Mouse (Mus musculus) embryo, embryonic 10.5 days (tissue): ENCODE results near the gene Gckr.

ENCODE experiments used
- DNase-seq: peaks from one replicate; pipeline ENCODE4 v3.0.0-alpha.2; 2015; ENCODE audit warnings: low spot score

Gene Gckr

DNA sequence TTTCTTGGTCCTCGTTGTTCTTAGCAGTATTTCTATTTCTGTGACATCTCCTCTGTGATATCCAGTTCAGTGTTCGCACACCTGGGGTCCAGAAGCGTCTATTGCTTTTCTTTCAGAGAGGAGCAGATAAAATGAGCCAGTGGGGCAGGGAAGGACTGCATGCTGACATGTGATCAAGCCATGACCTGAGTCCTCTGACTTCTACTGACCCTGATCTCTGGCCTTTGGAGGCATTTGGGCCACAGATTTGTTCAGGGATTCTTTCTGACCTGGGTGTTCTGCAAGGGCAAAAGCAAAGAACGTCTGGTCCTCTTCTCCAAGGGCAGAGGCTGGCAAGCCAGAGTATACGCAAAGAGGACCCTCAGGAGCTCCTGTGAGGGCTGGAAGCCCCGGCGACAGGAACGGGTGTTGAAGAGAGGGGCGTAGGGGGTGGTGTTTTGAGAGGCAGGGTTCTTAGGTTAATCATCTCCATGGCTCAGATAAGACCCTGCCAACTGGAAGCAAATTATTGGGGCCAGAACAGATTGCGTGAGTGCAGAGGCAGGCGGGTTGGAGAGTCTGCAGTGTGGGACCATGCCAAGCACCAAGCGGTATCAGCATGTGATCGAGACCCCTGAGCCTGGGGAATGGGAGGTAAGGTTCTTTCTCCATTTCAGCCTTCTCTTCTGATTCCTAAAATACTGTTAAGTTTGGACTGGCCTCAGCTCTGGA, at the start of gene Gckr:
Gene Gckr (plus strand): TSS at position 397 of the 711 bp plus-strand sequence.
- no peak for DNase-seq

GRCm38 (mm10) chr5:31250716-31251115, 46.5 kb upstream of the Gckr start:
- DNase-seq, result peak; percentile 16

DNA sequence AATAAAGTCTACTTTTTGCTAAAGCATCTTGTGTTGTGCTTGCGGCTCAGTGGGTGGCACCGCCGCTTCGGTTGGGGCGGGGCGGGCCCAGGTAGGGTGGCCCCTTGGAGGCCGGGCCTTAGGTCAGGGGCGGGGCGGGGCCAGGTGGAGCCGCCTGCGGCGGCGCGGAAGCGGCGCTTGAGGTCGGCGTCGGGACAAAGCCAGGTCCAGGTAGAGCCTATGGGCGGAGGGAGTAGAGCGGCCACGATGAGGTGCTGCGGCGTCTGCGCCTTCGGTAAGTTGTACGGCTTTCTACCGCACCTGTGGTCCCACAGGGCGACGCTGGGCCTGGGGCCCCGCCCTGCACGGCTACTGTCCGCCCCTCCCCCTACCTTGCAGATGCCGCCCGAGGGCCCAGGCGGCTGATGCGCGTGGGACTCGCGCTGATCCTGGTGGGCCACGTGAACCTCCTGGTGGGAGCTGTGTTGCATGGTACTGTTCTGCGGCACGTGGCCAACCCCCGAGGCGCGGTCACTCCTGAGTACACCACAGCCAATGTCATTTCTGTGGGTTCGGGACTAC, 45.6 kb upstream of the Gckr start, which contains the start of gene Krtcap3:
Gene Krtcap3 (plus strand): TSS at position 151 of the 561 bp plus-strand sequence.
- DNase-seq, result peak; percentile 45

GRCm38 (mm10) chr5:31252151-31252550, 45.1 kb upstream of the Gckr start:
- no peak for DNase-seq

- DNase-seq, result peak; percentile 22
Measured at GRCm38 (mm10) chr5:31252795-31253545, 44.3 kb upstream of the Gckr start.

DNA sequence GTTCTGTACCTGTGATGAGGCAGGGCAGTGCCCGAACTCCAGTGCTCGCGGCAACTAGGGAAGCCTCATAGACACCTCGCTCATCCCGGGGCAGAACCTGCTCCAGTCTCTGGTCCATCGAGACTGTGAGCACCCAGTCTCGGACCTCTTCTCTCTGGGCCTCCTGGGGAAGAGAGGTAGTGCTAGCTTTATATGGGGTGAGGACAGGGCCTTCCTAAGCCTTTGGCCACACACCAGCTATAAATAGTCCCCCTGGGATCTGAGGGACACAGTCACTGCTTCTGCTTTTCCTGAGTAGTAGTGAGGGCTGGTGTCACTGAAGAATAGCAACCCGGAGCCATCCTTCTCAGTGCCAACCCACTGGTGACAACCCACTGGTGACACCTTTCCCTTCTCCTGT, 43.4 kb upstream of the Gckr start:
- DNase-seq, result no peak

GRCm38 (mm10) chr5:31254452-31254851, 42.8 kb upstream of the Gckr start:
- DNase-seq, result no peak

DNA sequence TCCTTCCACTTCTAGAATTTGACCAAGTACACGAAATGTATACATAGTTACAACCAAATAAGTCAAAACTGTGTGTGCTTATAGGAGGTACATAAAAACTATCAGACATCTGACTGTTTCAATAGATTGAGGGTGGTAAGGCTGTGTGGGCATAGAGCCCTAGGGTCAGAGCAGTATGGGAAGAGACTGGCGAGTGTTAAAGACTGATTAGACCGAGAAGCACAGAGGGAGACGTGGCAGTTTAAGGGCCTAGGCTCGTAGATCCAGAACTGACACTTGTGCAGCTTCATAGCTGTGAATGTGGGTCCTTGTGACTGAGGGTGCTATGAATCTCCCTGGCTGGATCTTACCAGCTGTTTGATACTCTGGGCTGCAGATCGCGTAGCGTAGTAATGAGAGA, 42.3 kb upstream of the Gckr start:
- DNase-seq, result no peak

- DNase-seq, result no peak
Measured at GRCm38 (mm10) chr5:31255381-31255780, 41.9 kb upstream of the Gckr start.

- no peak for DNase-seq
Measured at GRCm38 (mm10) chr5:31255971-31256370, 41.3 kb upstream of the Gckr start.

DNA sequence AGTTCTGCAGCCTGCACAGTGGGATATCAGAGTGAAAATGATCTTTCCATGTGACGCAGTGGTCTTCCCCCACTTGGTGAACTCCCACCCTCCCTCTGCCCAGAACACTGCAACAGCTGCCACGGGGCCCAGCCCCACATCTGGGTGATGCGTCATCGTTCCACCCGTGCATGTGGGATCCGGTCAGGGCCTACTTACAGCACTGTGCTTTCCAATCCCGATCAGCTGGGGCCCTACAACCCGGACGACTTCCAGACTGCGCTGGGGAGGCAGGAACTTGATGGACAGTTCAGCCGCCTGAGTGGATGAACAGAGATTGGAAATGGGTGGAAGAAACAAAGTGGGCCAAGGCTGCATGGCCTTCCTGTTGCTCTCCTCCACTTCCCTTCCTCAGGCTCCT, 39.6 kb upstream of the Gckr start:
- no peak for DNase-seq

- no peak for DNase-seq
Measured at GRCm38 (mm10) chr5:31266101-31266500, 31.1 kb upstream of the Gckr start.

DNA sequence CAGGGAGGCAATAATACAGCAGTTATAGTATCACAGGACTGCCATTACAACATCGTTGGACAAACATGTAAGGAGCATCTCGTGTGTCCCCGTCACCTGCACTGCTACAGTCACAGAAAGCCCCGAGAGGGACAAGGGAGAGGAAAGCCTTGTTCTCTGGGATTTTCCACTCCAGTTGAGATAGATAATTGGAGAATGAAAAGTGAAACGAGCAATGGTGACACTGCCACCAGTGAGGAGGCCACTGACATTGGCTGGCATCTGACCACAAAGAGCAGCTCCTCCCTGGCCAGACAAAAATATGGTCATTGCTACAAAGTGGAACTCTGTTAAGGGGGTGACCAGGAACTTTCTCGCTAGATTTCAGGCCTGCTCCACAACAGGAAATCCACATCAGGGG, 29.6 kb upstream of the Gckr start:
- DNase-seq, result no peak

- no peak for DNase-seq
Measured at GRCm38 (mm10) chr5:31273018-31273417, 24.2 kb upstream of the Gckr start.

DNA sequence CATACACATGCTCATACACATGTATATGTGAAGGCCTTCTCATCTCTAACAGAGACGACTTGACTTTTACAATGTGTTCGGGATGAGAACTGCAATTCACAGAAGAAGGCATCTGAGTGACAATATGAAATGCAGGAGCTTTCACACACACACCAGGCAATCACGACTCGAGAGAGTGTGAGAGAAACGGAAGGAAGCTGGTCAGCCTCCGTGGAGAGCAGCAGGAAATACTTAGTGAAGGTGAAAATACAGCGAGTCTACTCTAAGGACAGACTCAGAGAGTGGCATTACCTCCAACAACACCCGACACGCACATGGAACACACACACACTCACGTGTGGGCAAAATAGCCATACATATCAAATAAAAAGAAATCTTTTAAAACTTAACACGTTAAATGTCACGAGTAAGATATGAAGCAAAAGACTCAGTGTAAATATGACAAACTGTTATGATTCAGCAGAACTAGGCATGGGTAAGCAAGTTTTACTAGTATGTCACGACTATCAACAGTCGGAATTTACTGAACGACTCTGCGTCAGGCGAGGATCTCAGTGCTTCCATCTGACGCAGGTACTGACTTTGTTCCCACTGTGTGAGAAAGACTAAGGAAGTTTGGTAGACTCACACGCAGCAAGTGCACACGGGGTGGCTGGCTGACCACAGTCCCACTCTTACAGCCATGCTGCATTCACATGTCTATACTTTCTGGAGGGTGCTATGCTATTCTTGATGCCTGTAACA, 17.8 kb upstream of the Gckr start:
- DNase-seq, result no peak

GRCm38 (mm10) chr5:31288225-31288624, 9.0 kb upstream of the Gckr start:
- DNase-seq, result no peak

GRCm38 (mm10) chr5:31288655-31289054, 8.6 kb upstream of the Gckr start:
- no peak for DNase-seq

DNA sequence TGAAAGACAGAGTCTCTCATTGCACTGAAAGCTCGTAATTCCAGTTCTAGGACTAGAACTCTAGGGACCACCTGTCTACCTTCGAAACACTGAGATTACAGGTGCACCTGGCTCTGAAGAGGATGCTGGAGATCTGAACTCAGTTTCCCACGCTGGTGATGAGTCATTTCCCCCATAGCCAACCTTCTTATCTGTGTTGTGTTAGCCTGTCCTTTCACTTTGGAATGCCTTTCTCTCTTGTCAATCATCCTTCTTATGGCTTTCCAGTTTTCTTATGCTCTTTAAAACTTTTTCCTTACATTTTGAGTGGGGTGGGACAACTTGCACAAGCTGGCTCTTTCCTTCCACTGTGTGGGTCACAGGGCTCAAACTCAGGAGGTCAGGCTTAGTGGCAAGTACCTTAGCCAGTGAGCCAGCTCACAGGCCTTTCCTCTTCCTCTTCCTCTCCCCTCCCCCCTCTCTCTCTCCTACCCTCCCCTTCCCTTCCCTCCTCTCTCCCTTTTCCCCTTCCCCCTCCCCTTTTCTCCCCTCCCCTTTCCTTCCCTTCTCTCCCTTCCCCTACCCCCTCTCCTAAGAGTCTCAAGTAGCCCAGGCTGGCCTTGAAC, 7.5 kb upstream of the Gckr start:
- no peak for DNase-seq

DNA sequence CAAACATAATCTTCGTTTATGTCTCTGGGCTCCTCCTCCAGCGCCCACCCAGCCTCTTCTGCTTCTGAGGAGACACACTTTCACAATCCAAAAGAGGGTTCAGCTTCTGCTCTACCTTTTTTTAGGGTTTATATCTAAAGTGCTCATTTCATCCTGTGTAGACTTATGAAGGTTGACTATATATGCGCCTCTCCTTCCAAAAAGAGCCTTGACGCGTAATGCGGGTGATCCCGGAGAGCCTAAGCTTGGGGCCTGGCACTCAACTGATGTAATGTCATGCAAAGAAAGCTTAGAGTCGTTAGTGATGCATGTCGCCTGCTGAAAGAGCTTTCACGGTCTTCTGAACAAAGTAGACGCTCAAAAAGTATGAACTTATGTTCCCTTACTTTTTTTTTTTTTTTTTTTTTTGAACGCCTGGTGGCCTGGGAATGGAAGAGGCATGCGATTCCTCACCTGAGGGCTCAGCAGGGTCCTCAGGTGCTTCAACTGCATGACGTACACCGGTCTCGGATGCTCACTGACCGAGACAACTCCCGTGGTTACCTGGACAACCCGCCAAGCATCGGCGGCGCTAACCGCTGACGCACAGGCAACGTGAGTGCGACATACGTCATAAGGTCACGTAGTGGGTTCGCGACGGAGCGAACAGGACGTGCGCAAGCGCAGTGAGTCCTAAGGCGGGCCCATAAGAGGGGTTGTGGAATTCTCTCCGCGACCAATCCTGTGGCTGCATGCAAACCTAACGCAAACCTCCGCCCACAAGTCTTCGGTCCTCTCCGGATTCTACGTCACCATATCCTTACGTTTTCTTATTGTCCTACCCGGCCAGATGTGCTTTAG, 6.5 kb upstream of the Gckr start, which contains the start of gene Ift172:
Gene Ift172 (minus strand): TSS at position 596 of the 840 bp plus-strand sequence.
- DNase-seq, result peak; percentile 99

DNA sequence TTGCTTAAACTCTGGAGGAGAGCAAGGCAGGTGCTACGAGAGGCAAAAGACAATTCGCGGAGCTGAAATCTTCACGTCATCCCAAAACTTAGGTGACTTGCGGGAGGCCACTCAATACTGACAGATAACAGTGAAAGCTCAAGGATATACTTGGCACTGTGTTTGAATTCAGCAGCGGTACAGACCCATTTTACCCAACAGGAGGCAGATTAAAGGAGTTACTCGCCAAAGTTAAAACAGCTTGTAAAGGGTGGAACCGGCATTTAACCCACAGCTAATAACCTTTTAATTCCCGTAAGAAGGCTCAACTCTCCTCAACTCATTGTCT, 5.9 kb upstream of the Gckr start:
- DNase-seq, result no peak

DNA sequence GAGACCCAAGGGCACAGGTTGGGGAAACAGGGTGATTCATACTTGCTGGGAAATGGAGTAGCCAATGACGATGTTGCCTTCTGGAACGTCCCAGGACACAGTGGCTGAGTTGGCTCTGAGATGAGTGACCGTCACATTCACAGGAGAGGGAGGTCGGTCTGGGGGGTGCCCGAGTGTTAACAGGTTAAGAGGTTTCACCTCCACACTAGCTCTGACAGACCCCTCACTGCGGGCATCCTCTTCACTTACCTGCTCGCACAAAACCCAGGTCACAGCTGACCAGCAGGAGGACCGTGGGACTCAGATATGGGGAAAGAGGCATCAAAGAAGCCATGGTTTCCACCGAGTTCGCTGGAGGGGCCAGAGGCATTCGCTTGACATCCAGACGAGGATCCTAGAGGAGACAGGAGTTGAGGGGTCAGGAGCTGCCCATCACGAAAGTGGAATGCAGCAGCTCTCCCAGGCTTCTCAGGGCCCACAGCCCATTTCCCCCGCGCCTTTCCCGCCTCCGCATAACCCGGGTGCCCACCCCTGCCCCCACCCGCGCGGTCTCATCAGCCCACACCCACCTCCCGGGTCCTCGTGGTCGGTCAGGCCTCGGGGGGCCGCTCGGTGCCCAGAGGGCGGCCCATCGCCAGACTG, 2.2 kb upstream of the Gckr start:
- peak; percentile 29 for DNase-seq
